Mouse (Mus musculus) small intestine, adult 2 months (tissue): ENCODE data around the gene Samd4b. TPM values are rescaled to one million over a fixed set of nuclear protein-coding genes. Genes with fewer than 3 reads are reported as not detected.
"Not testable (repeated sequence)": the region's sequence is repeated elsewhere in the genome, so short reads cannot be mapped to it uniquely, and the experiment has no call there.

Experiments used
- H3K27ac ChIP-seq: fragments of 200-500 bp; 2 replicates; pipeline ENCODE4 v1.5.1; 2012; ENCODE audit warnings: low read depth, low read length, control low read depth, inconsistent platforms; ENCODE audit not compliant: insufficient read depth
- H3K27me3 ChIP-seq: fragments of 200-500 bp; 2 replicates; pipeline ENCODE4 v1.6.1; 2012; ENCODE audit warnings: mild to moderate bottlenecking, moderate library complexity, low read length, inconsistent platforms; ENCODE audit not compliant: control insufficient read depth, insufficient read depth
- H3K36me3 ChIP-seq: fragments of 200-500 bp; 2 replicates; pipeline ENCODE4 v1.6.1; 2012; ENCODE audit warnings: mild to moderate bottlenecking, low read length, control low read depth, inconsistent platforms; ENCODE audit not compliant: control insufficient read depth, insufficient read depth
- H3K4me1 ChIP-seq: fragments of 200-500 bp; 2 replicates; pipeline ENCODE4 v1.6.1; 2012; ENCODE audit warnings: low read length, inconsistent platforms, mixed read lengths; ENCODE audit not compliant: control insufficient read depth, insufficient read depth, insufficient read length
- H3K4me3 ChIP-seq: fragments of 200-500 bp; 2 replicates; pipeline ENCODE4 v1.5.1; 2012; ENCODE audit warnings: low read depth, mild to moderate bottlenecking, control low read depth, inconsistent platforms, low read length, moderate library complexity
- CTCF ChIP-seq: fragments of 200-500 bp; IDR thresholded peaks from 2 replicates; pipeline ENCODE4 v1.5.1; 2012; ENCODE audit warnings: low read depth, mild to moderate bottlenecking, control low read depth, inconsistent platforms, low read length, moderate library complexity, mixed read lengths; ENCODE audit not compliant: insufficient replicate concordance, insufficient read length; ENCODE audit errors: extremely low read depth
- POLR2A ChIP-seq: fragments of 200-500 bp; IDR thresholded peaks from 2 replicates; pipeline ENCODE4 v1.6.1; 2012; ENCODE audit warnings: low read depth, mild to moderate bottlenecking, control low read depth, inconsistent platforms, low read length, moderate library complexity
- WGBS: fragments of 180-500 bp; shearing (Covaris S2); methylation state at CpG from one replicate; pipeline ENCODE4 v1.1.7; 2018; 5-methylcytosine and 5-hydroxymethylcytosine counted together
- polyA plus RNA-seq: library from polyadenylated mRNA; depleted of rRNA; stranded (reverse); fragments of >200 nt; gene quantifications from 2 replicates; pipeline ENCODE4 v1.2.3, GENCODE M21; 2012

Samd4b gene
- polyA plus RNA-seq, 1 experiment, result 82.0 TPM

DNA sequence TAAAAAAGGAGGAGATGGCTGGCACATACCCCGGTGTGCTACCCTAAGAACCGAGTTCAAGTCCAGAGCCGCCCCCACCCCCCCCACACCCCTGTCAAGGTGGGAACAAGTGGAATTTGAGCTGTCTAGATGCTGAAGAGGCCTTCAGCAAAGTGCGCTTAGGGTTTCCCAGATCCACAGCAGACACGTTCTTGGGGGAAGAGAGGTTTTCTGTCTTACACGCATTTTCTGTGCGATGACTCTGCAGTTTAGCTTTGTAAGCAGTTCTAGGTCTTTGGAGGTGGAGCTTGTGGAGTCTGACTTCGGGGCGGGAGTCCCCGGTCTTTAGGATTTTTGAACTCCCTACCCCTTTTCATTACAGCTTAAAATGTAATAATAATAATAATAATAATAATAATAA lies 33.1 kb upstream of the Samd4b start, which contains the start of gene Acp7:
Gene Acp7, minus strand, starts transcription at position 260 of the 400 bp plus-strand sequence.
- Histone ChIP-seq H3K27ac (no peak within 1 kb of the TSS), H3K4me1 (no peaks in the 10 kb centered on the region), H3K4me3 (no peak within 1 kb of the TSS), H3K27me3 (peaks cover 23% of the 10 kb centered on the region), H3K36me3 (no peaks in the 10 kb centered on the region)
- TF ChIP-seq CTCF (no peak), POLR2A (no peak)
- 30% methylated on average over 10 of the region's 10 CpGs for WGBS

DNA sequence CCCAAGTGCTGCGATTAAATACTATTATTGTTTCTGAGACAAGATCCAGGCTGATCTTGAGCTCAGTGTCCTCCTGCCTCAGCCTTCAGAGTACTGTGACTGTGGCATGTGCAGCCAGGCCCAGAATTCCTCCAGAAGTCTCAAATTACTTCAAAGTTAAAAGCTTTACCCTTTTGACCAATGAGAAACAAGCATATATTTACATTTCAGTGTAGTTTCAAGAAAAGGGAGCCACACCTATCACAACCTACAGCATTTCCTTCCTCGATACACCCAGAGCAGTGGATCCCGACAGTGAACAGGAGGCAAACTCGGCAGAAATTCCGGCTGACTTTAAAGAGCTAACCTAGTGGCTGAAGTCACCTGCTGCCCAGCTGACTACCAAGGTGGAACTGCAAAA lies 26.8 kb upstream of the Samd4b start:
- 41% methylated on average over 5 of the region's 5 CpGs for WGBS
- no peak overlapping the region for H3K4me3 ChIP-seq
- TF ChIP-seq POLR2A (no peak), CTCF (no peak)

DNA sequence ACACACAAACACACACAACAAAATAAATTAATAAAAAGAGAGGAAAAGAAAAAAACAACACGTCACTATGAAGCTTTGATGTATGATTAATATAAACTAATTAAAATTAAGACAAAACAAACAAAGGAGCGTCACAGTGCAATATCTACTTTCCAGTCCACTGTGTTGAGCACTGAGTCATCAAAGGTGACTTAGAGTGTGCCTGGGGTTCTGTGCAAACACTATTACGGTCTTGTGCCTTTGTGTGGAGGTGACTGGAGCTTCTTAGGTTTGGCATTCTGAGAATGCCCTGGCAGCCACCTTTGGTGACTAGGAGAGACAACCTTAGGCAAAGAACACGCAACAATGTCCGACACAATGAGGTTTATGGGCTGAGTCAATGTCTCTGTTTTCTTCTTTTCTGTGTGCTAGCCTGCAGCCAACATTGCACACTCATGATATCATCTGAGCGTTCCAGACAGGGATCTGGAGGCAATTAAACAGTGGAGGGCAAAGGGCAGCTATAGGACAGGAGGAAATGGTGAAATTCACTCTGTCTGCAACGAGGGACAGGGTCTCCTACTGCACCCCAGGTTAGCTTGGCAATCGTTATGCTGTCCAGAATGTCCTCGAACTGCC lies 21.3 kb upstream of the Samd4b start:
- 24% methylated on average over 9 of the region's 9 CpGs for WGBS
- Histone ChIP-seq H3K4me3 (no peak overlapping the region), H3K4me1 (no peaks in the 10 kb centered on the region), H3K27me3 (no peaks in the 10 kb centered on the region), H3K27ac (no peak overlapping the region), H3K36me3 (no peaks in the 10 kb centered on the region)
- TF ChIP-seq CTCF, result no peak
- no peak for TF ChIP-seq POLR2A

More for the DNA sequence above, 26.8 kb upstream of the Samd4b start:
- Histone ChIP-seq H3K4me1 (no peaks in the 10 kb centered on the region), H3K27me3 (peaks cover 10% of the 10 kb centered on the region), H3K27ac (no peak overlapping the region), H3K36me3 (no peaks in the 10 kb centered on the region)

DNA sequence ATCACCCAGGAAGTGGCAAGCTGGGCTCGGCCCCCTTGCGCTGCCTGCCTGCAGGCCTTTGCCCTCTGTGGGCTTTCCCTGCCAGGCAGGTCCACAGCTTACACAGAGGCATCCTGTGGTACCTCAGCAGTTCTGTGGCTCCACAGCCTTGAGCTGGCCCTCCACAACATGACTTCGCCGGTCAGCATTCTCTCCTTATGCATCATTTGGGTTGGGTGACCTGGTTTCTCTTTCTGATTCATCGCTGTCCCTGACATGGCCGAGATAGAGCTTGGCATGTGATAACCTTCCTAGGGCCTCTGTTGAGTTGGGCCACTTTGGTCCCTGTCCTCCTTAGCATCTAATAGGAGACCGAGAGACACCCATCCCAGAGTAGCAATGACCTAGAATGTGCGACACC lies 8.0 kb upstream of the Samd4b start:
- TF ChIP-seq CTCF (no peak), POLR2A (no peak)
- 76% methylated on average over 8 of the region's 8 CpGs for WGBS
- H3K36me3 ChIP-seq, result no peaks in the 10 kb centered on the region

DNA sequence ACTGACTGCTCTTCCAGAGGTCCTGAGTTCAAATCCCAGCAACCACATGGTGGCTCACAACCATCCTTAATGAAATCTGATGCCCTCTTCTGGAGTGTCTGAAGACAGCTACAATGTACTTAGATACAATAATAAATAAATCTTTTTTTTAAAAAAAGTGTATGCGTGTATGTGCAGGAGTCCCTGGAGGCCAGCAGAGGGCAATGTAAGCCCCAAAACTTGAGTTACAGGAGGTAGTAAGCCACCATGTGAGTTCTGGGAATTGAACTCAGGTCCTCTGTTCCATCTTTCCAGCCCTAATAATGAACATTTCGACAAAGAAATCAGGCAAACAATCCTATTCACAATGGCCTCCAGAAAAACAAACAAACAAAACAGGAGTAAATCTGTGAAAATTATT lies 5.8 kb upstream of the Samd4b start:
- not testable (repeated sequence) for H3K27me3 ChIP-seq, H3K4me1 ChIP-seq, H3K4me3 ChIP-seq, H3K36me3 ChIP-seq, H3K27ac ChIP-seq
- WGBS, result 75% methylated on average over 2 of the region's 2 CpGs

More for the DNA sequence above, 8.0 kb upstream of the Samd4b start:
- Histone ChIP-seq H3K4me1 (no peaks in the 10 kb centered on the region), H3K4me3 (no peak overlapping the region), H3K27me3 (no peaks in the 10 kb centered on the region), H3K27ac (no peak overlapping the region)

DNA sequence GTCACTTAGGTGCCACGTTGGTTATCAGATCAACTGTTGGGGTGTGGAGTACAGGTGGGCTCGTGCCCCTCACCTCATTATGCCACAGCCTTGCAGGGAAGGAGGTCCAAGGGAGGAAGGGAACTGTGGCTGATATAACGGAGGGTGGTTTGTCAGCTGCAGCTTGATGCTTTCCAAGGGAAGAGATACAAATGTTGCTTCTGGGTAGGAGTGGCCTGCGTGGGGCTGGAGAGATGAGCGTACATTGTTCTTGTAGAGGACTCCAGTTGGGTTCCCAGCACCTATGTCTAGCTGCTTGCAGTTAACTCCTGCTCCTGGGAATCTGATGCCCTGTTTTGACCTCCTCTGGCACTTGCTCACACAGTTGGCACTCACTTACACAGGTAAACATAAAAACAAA lies 5.2 kb upstream of the Samd4b start:
- H3K4me1 ChIP-seq, result no peaks in the 10 kb centered on the region
- 73% methylated on average over 5 of the region's 5 CpGs for WGBS
- no peak overlapping the region for H3K4me3 ChIP-seq

DNA sequence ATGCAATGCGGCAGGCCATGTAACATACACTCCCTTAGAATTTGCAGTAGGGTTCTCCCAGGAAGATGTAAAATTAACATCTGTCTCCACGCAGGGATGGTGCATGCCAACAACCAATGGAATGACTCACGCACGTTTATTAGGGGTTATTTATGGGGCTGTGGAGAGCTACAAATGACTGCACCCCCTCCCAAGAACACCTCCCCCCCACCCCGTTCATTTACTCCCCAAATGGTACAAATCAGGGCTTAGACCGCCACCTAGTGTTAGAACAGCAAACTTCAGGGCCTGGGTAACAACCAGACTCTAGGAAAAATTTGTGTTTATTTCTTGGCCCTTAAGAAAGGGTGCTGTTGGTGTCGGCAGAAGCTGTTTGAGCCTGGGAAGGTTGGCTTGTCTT lies 3.7 kb upstream of the Samd4b start:
- H3K27me3 ChIP-seq, result no peaks in the 10 kb centered on the region
- H3K27ac ChIP-seq, result no peak overlapping the region
- no peaks in the 10 kb centered on the region for H3K4me1 ChIP-seq
- TF ChIP-seq POLR2A (no peak), CTCF (peak; percentile 88; the same call in 1 of the 2 replicates)
- no peaks in the 10 kb centered on the region for H3K36me3 ChIP-seq
- 17% methylated on average over 7 of the region's 7 CpGs for WGBS
- no peak overlapping the region for H3K4me3 ChIP-seq

More for the DNA sequence above, 5.2 kb upstream of the Samd4b start:
- TF ChIP-seq CTCF, result no peak
- TF ChIP-seq POLR2A, result no peak
- Histone ChIP-seq H3K36me3 (no peaks in the 10 kb centered on the region), H3K27ac (no peak overlapping the region), H3K27me3 (no peaks in the 10 kb centered on the region)

DNA sequence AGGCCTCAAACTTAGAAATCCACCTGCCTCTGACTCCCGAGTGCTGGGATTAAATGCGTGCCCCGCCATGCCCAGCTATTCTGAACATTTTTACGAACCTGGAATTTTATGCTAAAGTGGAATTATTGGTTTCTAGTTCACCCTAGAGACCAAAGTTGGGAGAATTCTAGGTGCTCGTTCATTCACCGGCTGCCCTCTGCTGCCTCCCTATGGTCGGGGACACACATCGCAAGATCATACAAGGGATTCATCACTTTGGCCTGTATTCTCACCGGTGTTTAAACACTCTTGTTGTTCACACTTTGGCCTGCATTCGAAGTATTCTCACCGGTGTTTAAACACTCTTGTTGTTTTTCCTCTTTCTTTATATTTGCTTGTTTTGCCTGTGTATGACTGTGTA lies 3.1 kb upstream of the Samd4b start:
- Histone ChIP-seq H3K27me3 (no peaks in the 10 kb centered on the region), H3K4me1 (peaks cover 5% of the 10 kb centered on the region; the same call in 1 of the 2 replicates), H3K4me3 (no peak overlapping the region), H3K27ac (no peak overlapping the region), H3K36me3 (no peaks in the 10 kb centered on the region)
- WGBS, result 2% methylated on average over 11 of the region's 11 CpGs
- TF ChIP-seq POLR2A (no peak), CTCF (peak; percentile 89; the same call in 1 of the 2 replicates)
